Mouse (Mus musculus): Measurements from ENCODE around the gene Mum1. TPM values are rescaled to one million over a fixed set of nuclear protein-coding genes. Genes with fewer than 3 reads are reported as not detected.
A peak's percentile ranks its signal among the peaks of the same experiment; 100 is the strongest.

The Mum1 gene
- total RNA-seq, 1 experiment from 2014 or later, result 42.0 TPM

DNA sequence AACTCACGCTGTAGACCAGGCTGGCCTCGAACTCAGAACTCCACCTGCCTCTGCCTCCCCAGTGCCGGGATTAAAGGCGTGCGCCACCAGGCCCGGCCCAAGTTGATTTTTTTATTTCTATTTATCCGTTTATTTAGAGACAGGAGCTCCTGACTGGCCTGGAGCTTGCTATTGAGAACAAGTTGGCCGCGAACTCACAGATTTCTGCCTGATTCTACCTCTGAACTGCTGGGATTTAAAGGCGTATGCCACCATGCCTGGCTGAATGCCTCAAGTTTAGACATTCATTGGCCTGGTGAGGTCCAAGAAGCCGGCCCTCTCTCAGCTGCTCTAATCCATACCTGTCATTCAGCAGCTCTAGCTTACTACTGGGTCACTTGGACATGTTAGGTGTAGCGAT is 35.9 kb downstream of the Mum1 start:
- ATAC-seq (ENCODE audit: extremely low read depth, insufficient number of reproducible peaks, low FRiP score, poor library complexity, severe bottlenecking), result no peak

GRCm38 (mm10) chr10:80262776-80263365 is 36.6 kb downstream of the Mum1 start:
- ATAC-seq (ENCODE audit: extremely low read depth, insufficient number of reproducible peaks, low FRiP score, poor library complexity, severe bottlenecking), result no peak

DNA sequence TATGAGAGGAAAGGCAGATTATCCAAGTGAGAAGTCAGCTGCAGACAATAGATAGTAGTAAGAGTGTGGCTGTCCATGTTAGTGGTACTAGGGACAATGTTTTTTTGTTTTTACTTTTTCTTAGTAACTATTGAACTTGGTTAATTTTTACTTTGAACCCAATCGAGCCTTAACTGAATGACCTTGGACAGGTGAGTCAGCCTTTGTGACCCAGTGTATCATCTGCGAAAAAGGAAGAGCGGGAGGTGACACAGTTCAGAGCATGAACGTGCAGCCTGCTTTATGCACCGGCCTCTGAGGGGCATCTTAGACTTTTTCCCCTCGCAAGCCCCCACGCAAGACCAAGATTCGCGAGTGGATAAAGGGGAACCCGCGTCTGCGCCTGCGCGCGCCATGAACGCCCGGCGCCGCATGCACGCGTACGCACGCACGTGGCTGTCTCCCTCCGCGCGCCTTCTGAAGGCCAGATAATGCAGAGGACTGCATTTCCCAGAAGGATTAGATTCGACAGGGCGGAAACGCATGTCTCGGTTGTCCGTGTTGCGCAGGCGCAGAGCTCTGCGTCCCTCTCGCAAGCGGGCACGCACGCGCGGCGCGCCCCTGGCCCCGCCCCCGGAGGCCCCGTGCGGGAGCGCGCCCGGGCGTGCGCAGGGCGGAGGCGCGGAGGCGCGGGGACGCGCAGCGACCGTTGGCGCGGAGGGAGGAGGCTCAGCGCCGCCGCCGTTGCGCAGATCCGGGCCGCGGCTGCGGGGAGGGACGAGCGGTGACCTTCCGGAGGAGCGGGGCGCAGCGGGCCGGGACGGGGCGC is 38.3 kb downstream of the Mum1 start:
- ATAC-seq (ENCODE audit: extremely low read depth, insufficient number of reproducible peaks, low FRiP score, poor library complexity, severe bottlenecking), result peak; percentile 84

- no peak for ATAC-seq (ENCODE audit: extremely low read depth, insufficient number of reproducible peaks, low FRiP score, poor library complexity, severe bottlenecking)
Observed at GRCm38 (mm10) chr10:80265149-80265486, 38.9 kb downstream of the Mum1 start.

GRCm38 (mm10) chr10:80270099-80270498 is 43.9 kb downstream of the Mum1 start:
- no peak for ATAC-seq (ENCODE audit: extremely low read depth, insufficient number of reproducible peaks, low FRiP score, poor library complexity, severe bottlenecking)

GRCm38 (mm10) chr10:80270734-80271181 is 44.5 kb downstream of the Mum1 start:
- no peak for ATAC-seq (ENCODE audit: extremely low read depth, insufficient number of reproducible peaks, low FRiP score, poor library complexity, severe bottlenecking)

GRCm38 (mm10) chr10:80271186-80271843 is 45.1 kb downstream of the Mum1 start:
- 0 out of 2 replicates have a peak, but pooled peaks have one; percentile 10 for ATAC-seq (ENCODE audit: extremely low read depth, insufficient number of reproducible peaks, low FRiP score, poor library complexity, severe bottlenecking)

GRCm38 (mm10) chr10:80271870-80272585 is 45.8 kb downstream of the Mum1 start:
- no peak for ATAC-seq (ENCODE audit: extremely low read depth, insufficient number of reproducible peaks, low FRiP score, poor library complexity, severe bottlenecking)

DNA sequence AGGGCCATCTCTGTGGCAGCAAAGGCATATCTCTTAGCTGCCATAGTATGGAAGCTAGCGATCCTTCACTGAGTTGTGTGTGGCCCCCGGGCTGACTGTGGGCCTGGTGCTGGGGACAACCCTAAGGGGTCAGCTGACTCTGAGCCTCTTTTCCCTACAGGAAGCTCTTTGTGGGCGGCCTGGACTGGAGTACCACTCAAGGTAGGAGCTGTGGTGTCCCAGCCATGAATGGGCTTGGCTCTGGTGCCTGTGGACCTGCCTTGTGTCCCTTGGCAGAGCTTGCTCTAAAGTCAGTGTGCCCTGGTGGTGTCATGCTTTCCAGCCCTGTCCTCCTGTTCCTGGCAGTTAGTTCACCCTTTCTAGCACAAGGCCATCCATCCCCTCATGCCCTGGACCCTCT is 47.6 kb downstream of the Mum1 start:
- ATAC-seq (ENCODE audit: extremely low read depth, insufficient number of reproducible peaks, low FRiP score, poor library complexity, severe bottlenecking), result no peak

DNA sequence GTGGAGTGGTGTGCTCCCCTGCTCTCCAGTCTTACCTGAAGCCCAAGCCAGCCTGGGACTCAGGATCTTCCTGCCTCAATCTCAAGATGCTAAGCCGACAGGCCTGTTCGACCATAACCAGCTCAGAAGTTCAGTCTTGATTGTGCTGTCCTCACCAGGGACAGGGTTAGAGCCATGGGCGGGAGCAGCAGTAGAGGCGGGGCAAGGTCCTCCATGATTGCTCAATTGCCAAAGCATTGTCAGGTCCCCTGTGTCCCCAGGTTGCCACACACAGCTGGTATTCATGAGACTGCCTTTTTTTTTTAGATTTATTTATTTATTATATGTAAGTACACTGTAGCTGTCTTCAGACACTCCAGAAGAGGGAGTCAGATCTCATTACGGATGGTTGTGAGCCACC is 50.0 kb downstream of the Mum1 start:
- ATAC-seq (ENCODE audit: extremely low read depth, insufficient number of reproducible peaks, low FRiP score, poor library complexity, severe bottlenecking), result no peak

- ATAC-seq (ENCODE audit: extremely low read depth, insufficient number of reproducible peaks, low FRiP score, poor library complexity, severe bottlenecking), result no peak
Observed at GRCm38 (mm10) chr10:80278390-80278789, 52.2 kb downstream of the Mum1 start.

- ATAC-seq (ENCODE audit: extremely low read depth, insufficient number of reproducible peaks, low FRiP score, poor library complexity, severe bottlenecking), result no peak
Observed at GRCm38 (mm10) chr10:80279273-80279672, 53.0 kb downstream of the Mum1 start.

GRCm38 (mm10) chr10:80281304-80281703 is 55.1 kb downstream of the Mum1 start:
- no peak for ATAC-seq (ENCODE audit: extremely low read depth, insufficient number of reproducible peaks, low FRiP score, poor library complexity, severe bottlenecking)

- no peak for ATAC-seq (ENCODE audit: extremely low read depth, insufficient number of reproducible peaks, low FRiP score, poor library complexity, severe bottlenecking)
Observed at GRCm38 (mm10) chr10:80281921-80282371, 55.7 kb downstream of the Mum1 start.

- no peak for ATAC-seq (ENCODE audit: extremely low read depth, insufficient number of reproducible peaks, low FRiP score, poor library complexity, severe bottlenecking)
Observed at GRCm38 (mm10) chr10:80282481-80283441, 56.5 kb downstream of the Mum1 start.

GRCm38 (mm10) chr10:80285222-80286070 is 59.2 kb downstream of the Mum1 start:
- no peak for ATAC-seq (ENCODE audit: extremely low read depth, insufficient number of reproducible peaks, low FRiP score, poor library complexity, severe bottlenecking)

GRCm38 (mm10) chr10:80288097-80288496 is 61.9 kb downstream of the Mum1 start:
- ATAC-seq (ENCODE audit: extremely low read depth, insufficient number of reproducible peaks, low FRiP score, poor library complexity, severe bottlenecking), result no peak
